Mouse (Mus musculus) layer of hippocampus, adult 2 months (tissue): Measurements from ENCODE around the gene Prnd. TPM values are rescaled to one million over a fixed set of nuclear protein-coding genes. Genes with fewer than 3 reads are reported as not detected.
A peak's percentile ranks its signal among the peaks of the same experiment; 100 is the strongest.

Experiments
- DNase-seq, 2 experiments: peaks; one replicate each; pipeline ENCODE4 v3.0.0; 2022; ENCODE audit warnings: low spot score in 2 of 2
- H3K27ac ChIP-seq: fragments of 200-600 bp; 2 replicates; pipeline ENCODE4 v1.8.1; 2022
- H3K4me3 ChIP-seq: fragments of 200-600 bp; 2 replicates; pipeline ENCODE4 v1.8.1; 2022; ENCODE audit warnings: mild to moderate bottlenecking
- CTCF ChIP-seq: fragments of 200-600 bp; conservative IDR thresholded peaks from 2 replicates; pipeline ENCODE4 v1.8.1; 2022; ENCODE audit warnings: antibody characterized with exemption, mild to moderate bottlenecking, moderate library complexity
- total RNA-seq, 2 experiments: library from RNA; stranded (reverse); gene quantifications; 2 replicates each; pipeline ENCODE4 v1.2.3; 2021

The Prnd gene
- total RNA-seq, 2 experiments from 2014 or later = not detected

- H3K4me3 ChIP-seq = no peak overlapping the region
- no peak overlapping the region for H3K27ac ChIP-seq
- peak; percentile 11 to 33 for DNase-seq
- TF ChIP-seq CTCF = no peak
These were observed 4.9 kb upstream of the Prnd start for GRCm38 (mm10) chr2:131945765-131946164.

- Histone ChIP-seq H3K27ac (no peak overlapping the region), H3K4me3 (no peak overlapping the region)
- DNase-seq = peak; percentile 0 to 2
- TF ChIP-seq CTCF = no peak
These were observed 4.3 kb upstream of the Prnd start for GRCm38 (mm10) chr2:131946351-131946750.

GRCm38 (mm10) chr2:131948156-131948555 lies 2.5 kb upstream of the Prnd start:
- no peak for TF ChIP-seq CTCF
- no peak overlapping the region for H3K27ac ChIP-seq

GRCm38 (mm10) chr2:131948916-131949639 lies 1.6 kb upstream of the Prnd start:
- Histone ChIP-seq H3K27ac (no peak overlapping the region), H3K4me3 (no peak overlapping the region)
- DNase-seq = peak; percentile 0 to 4
- no peak for TF ChIP-seq CTCF

More at GRCm38 (mm10) chr2:131948156-131948555, 2.5 kb upstream of the Prnd start:
- H3K4me3 ChIP-seq = no peak overlapping the region
- no peak for DNase-seq

- DNase-seq = peak; percentile 63 to 67
- TF ChIP-seq CTCF = peak; percentile 89
- Histone ChIP-seq H3K27ac (no peak overlapping the region), H3K4me3 (no peak overlapping the region)
These were observed 679 bp upstream of the Prnd start for GRCm38 (mm10) chr2:131949767-131950597.

- Histone ChIP-seq H3K4me3 (no peak overlapping the region), H3K27ac (no peak overlapping the region)
- peak; percentile 0 to 7 for DNase-seq
- TF ChIP-seq CTCF = no peak
These were observed 1.8 kb downstream of the Prnd start for GRCm38 (mm10) chr2:131952456-131952855.

GRCm38 (mm10) chr2:131952961-131953538 lies 2.4 kb downstream of the Prnd start:
- Histone ChIP-seq H3K4me3 (peak overlapping the region; percentile 33), H3K27ac (no peak overlapping the region)
- TF ChIP-seq CTCF = no peak
- DNase-seq = peak; percentile 0 to 11

GRCm38 (mm10) chr2:131953711-131954110 lies 3.0 kb downstream of the Prnd start:
- peak in 1 of 2 experiments; percentile 7 for DNase-seq
- Histone ChIP-seq H3K27ac (no peak overlapping the region), H3K4me3 (no peak overlapping the region)
- TF ChIP-seq CTCF = no peak

GRCm38 (mm10) chr2:131954835-131955234 lies 4.2 kb downstream of the Prnd start:
- Histone ChIP-seq H3K4me3 (peak overlapping the region; percentile 46), H3K27ac (no peak overlapping the region)
- TF ChIP-seq CTCF = no peak
- DNase-seq = peak in 1 of 2 experiments; percentile 5

- DNase-seq = peak; percentile 1 to 10
- Histone ChIP-seq H3K4me3 (peak overlapping the region; percentile 46), H3K27ac (no peak overlapping the region)
- no peak for TF ChIP-seq CTCF
These were observed 4.6 kb downstream of the Prnd start for GRCm38 (mm10) chr2:131955264-131955663.

GRCm38 (mm10) chr2:131956336-131957256 lies 5.9 kb downstream of the Prnd start:
- DNase-seq = peak in 1 of 2 experiments; percentile 5

GRCm38 (mm10) chr2:131957731-131958222 lies 7.1 kb downstream of the Prnd start:
- no peak for TF ChIP-seq CTCF
- DNase-seq = no peak
- Histone ChIP-seq H3K27ac (no peak overlapping the region), H3K4me3 (no peak overlapping the region)

More at GRCm38 (mm10) chr2:131956336-131957256, 5.9 kb downstream of the Prnd start:
- Histone ChIP-seq H3K27ac (no peak overlapping the region), H3K4me3 (no peak overlapping the region)
- no peak for TF ChIP-seq CTCF
